Mouse (Mus musculus): Measurements from ENCODE around the gene Itga8.

The Itga8 gene

DNA sequence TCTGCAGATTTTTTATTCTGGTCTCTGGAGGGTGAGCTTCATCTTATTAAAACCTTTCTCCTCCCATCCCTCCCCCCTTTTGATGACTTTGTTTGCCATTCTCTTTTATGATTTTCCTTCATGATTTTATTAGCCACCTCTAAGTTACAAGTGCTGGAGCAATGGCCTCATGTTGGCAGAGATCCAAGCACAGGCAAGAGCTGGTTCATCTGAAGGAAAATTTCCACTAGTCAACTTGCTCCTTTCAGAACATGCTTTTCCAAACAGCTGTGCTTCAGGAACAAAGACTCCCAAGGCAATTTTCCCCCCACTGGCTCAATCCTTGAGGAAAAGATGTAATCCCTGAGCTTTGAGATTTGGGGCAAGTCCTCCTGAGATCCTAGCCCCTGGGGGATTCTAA, 5.6 kb upstream of the Itga8 start:
- TF ChIP-seq POU5F1 (IDR thresholded peaks at IDR 0.05; ENCODE audit: borderline replicate concordance, low read length) (no peak), NANOG (IDR thresholded peaks at IDR 0.05; ENCODE audit: borderline replicate concordance, low read length) (no peak), CTCF (conservative IDR thresholded peaks at IDR 0.05; ENCODE audit: low read length) (no peak)
- H3K9me3 ChIP-seq (ENCODE audit: low read length), result no peaks in the 10 kb centered on the region
- H3K27me3 ChIP-seq (ENCODE audit: insufficient read depth, low read length), result peaks cover 7% of the 10 kb centered on the region; the same call in 1 of the 2 replicates
- H3K4me3 ChIP-seq (replicated peaks; ENCODE audit: low read length), result no peak overlapping the region
- no peaks in the 10 kb centered on the region for H3K4me1 ChIP-seq (replicated peaks; ENCODE audit: low read depth, low read length)
- H3K36me3 ChIP-seq (ENCODE audit: insufficient read depth, low read length), result no peaks in the 10 kb centered on the region

DNA sequence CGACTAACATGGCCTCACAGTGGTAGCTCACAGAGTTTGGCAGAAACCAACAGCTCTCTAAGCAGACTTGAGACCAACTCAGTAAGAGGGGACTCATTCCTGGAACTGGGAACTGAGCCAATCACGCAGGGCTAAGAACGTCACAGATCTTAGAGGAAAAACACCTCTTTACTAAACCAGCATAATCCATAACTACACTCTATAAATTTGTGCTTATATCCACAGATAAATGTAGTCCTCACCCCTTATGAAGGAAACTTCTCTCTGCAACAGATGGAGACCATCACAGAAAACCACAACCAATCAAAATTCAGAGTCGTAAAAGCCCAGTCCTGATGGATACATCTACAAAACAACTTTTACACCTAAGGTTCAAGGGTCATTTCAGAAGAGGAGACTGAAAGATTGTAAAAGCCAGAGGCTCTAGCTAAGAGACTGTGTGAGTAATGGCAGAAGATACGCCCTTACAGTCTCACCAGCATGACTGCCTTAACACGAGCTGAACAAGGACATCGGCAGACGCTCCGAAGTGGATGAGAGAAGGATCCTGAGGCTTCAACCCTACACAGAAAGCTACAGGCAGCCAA, 3.4 kb upstream of the Itga8 start:
- no peaks in the 10 kb centered on the region for H3K9me3 ChIP-seq (ENCODE audit: low read length)
- TF ChIP-seq CTCF (conservative IDR thresholded peaks at IDR 0.05; ENCODE audit: low read length), result no peak
- no peak for TF ChIP-seq POU5F1 (IDR thresholded peaks at IDR 0.05; ENCODE audit: borderline replicate concordance, low read length)
- TF ChIP-seq NANOG (IDR thresholded peaks at IDR 0.05; ENCODE audit: borderline replicate concordance, low read length), result no peak
- peaks cover 25% of the 10 kb centered on the region for H3K27me3 ChIP-seq (ENCODE audit: insufficient read depth, low read length)
- H3K4me1 ChIP-seq (replicated peaks; ENCODE audit: low read depth, low read length), result peaks cover 8% of the 10 kb centered on the region
- no peaks in the 10 kb centered on the region for H3K36me3 ChIP-seq (ENCODE audit: insufficient read depth, low read length)
- no peak overlapping the region for H3K4me3 ChIP-seq (replicated peaks; ENCODE audit: low read length)

DNA sequence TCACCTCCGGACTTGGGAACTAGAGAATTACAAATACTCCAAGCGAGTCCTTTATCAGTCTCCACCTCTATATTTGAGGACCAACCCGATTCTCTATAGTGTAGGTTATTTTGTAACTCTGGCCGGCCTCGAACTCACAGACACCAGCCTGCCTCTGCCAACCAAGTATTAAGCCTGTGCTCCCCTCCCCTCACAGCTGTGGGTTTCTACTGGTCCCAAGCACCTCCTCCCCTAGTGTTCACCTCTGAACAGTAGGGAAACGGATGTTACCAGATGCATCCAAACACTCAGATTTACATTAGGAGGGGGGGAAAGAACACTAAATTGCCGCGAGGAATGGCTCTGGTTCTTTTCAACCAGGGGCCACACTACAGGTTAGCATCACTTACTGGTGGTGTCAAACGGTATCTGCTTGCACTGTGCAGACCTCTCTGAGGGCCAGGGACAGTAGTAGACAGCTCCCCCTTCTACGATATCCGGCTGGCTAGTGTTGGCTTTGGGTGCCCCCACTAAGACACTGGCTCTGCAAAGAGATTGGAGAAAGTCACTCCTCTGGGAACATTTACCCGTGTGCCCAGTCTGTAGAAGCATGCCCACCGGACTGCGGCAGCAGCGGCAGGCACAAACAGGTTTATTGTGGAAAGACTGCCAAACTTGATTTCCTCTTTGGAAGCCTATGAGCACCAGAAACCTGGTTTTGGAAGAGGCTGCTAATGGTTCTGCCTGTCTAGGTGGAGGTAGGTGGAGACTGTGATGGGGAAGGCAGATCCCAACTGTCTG, 1.1 kb downstream of the Itga8 start:
- TF ChIP-seq POU5F1 (IDR thresholded peaks at IDR 0.05; ENCODE audit: borderline replicate concordance, low read length) (no peak), CTCF (conservative IDR thresholded peaks at IDR 0.05; ENCODE audit: low read length) (no peak), NANOG (IDR thresholded peaks at IDR 0.05; ENCODE audit: borderline replicate concordance, low read length) (no peak)
- Histone ChIP-seq H3K27me3 (ENCODE audit: insufficient read depth, low read length) (peaks cover 25% of the 10 kb centered on the region), H3K4me1 (replicated peaks; ENCODE audit: low read depth, low read length) (peaks cover 8% of the 10 kb centered on the region), H3K4me3 (replicated peaks; ENCODE audit: low read length) (peak overlapping the region; percentile 86), H3K36me3 (ENCODE audit: insufficient read depth, low read length) (no peaks in the 10 kb centered on the region), H3K9me3 (ENCODE audit: low read length) (no peaks in the 10 kb centered on the region)

DNA sequence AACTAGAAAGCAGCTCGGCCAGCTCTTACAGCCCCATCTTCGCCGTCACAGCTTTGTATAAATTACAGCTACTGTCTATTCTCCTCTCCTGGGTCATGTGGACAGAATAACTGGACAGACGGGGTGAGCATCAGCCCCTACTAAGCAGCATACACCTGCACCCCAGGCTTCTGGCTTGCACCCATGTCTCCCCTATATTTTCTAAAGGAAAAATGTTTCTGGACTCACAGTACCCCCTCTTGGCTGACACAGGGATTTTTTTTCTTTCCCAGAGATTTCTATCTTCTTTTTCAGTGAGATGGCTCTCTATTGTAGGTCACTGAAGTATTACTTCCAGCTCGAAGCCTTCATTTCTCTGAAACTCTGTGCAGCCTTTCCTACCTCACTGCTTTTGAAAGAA, 4.4 kb downstream of the Itga8 start:
- Histone ChIP-seq H3K4me3 (replicated peaks; ENCODE audit: low read length) (no peak overlapping the region), H3K36me3 (ENCODE audit: insufficient read depth, low read length) (no peaks in the 10 kb centered on the region), H3K9me3 (ENCODE audit: low read length) (no peaks in the 10 kb centered on the region), H3K27me3 (ENCODE audit: insufficient read depth, low read length) (peaks cover 18% of the 10 kb centered on the region), H3K4me1 (replicated peaks; ENCODE audit: low read depth, low read length) (peaks cover 8% of the 10 kb centered on the region)
- TF ChIP-seq NANOG (IDR thresholded peaks at IDR 0.05; ENCODE audit: borderline replicate concordance, low read length) (no peak), CTCF (conservative IDR thresholded peaks at IDR 0.05; ENCODE audit: low read length) (no peak), POU5F1 (IDR thresholded peaks at IDR 0.05; ENCODE audit: borderline replicate concordance, low read length) (no peak)

DNA sequence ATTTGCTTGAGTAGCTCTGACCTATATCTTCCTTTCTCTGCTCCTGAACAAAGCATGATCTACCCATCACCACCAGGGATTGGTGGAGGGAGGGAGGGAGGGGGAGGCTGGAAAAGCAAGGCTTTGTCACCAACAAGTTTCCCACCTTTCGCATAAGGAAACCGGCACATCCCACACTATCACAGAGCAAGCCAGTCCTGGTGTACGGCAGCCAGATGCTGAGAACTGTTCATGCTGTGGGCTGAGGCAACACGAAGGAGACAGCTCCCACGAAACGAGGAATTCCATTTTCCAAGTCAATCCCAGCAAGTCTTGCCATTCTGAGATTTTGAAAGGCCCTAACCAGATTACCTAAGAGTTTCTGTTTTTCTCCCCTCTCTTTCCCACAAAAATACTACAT, 6.6 kb downstream of the Itga8 start:
- no peaks in the 10 kb centered on the region for H3K4me1 ChIP-seq (replicated peaks; ENCODE audit: low read depth, low read length)
- TF ChIP-seq CTCF (conservative IDR thresholded peaks at IDR 0.05; ENCODE audit: low read length), result no peak
- no peak for TF ChIP-seq NANOG (IDR thresholded peaks at IDR 0.05; ENCODE audit: borderline replicate concordance, low read length)
- TF ChIP-seq POU5F1 (IDR thresholded peaks at IDR 0.05; ENCODE audit: borderline replicate concordance, low read length), result no peak
- H3K9me3 ChIP-seq (ENCODE audit: low read length), result no peaks in the 10 kb centered on the region
- H3K4me3 ChIP-seq (replicated peaks; ENCODE audit: low read length), result no peak overlapping the region
- no peaks in the 10 kb centered on the region for H3K27me3 ChIP-seq (ENCODE audit: insufficient read depth, low read length)
- no peaks in the 10 kb centered on the region for H3K36me3 ChIP-seq (ENCODE audit: insufficient read depth, low read length)

DNA sequence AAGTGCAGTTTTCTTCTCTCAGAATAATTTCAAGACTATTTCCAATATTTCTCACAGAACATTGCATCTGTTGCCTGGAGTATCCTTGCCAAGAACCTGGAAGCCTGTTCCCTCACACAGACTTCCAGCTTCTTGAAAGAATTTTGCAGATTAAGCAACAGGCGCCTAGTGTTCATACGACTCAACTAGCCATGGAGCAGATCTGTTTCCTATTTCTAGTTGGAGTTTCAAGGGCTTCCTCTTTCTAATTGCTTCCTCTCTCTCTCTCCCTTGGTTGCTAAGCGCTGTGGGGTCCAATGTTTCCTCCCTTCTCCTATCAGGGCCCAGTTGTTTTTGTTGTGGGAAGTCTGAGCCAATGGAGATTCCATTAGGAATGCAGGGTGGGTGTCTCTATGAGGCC, 7.7 kb downstream of the Itga8 start:
- Histone ChIP-seq H3K4me3 (replicated peaks; ENCODE audit: low read length) (no peak overlapping the region), H3K9me3 (ENCODE audit: low read length) (no peaks in the 10 kb centered on the region), H3K36me3 (ENCODE audit: insufficient read depth, low read length) (no peaks in the 10 kb centered on the region), H3K4me1 (replicated peaks; ENCODE audit: low read depth, low read length) (no peaks in the 10 kb centered on the region), H3K27me3 (ENCODE audit: insufficient read depth, low read length) (no peaks in the 10 kb centered on the region)
- TF ChIP-seq POU5F1 (IDR thresholded peaks at IDR 0.05; ENCODE audit: borderline replicate concordance, low read length), result no peak
- no peak for TF ChIP-seq NANOG (IDR thresholded peaks at IDR 0.05; ENCODE audit: borderline replicate concordance, low read length)
- no peak for TF ChIP-seq CTCF (conservative IDR thresholded peaks at IDR 0.05; ENCODE audit: low read length)

DNA sequence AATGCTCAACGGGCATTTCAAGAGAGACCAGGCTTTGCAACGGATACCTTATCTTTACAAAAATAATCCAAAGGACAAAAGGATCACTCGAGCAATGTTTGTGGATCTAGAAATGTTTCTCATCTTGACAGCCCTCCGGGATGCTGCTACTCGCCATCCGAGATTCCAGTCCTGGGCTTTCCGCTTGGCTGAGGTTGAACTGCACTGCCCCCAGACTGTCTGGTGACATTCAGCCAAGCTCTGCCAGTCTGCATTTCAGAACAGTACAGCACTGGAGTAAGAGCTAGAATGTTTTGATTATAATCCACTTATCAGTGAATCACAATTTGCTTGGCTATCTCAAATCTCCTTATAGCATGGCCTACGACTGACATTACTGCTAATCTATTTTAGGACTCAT, 8.3 kb downstream of the Itga8 start:
- TF ChIP-seq CTCF (conservative IDR thresholded peaks at IDR 0.05; ENCODE audit: low read length) (no peak), NANOG (IDR thresholded peaks at IDR 0.05; ENCODE audit: borderline replicate concordance, low read length) (no peak), POU5F1 (IDR thresholded peaks at IDR 0.05; ENCODE audit: borderline replicate concordance, low read length) (no peak)
- no peaks in the 10 kb centered on the region for H3K27me3 ChIP-seq (ENCODE audit: insufficient read depth, low read length)
- no peaks in the 10 kb centered on the region for H3K36me3 ChIP-seq (ENCODE audit: insufficient read depth, low read length)
- no peaks in the 10 kb centered on the region for H3K9me3 ChIP-seq (ENCODE audit: low read length)
- H3K4me3 ChIP-seq (replicated peaks; ENCODE audit: low read length), result no peak overlapping the region
- H3K4me1 ChIP-seq (replicated peaks; ENCODE audit: low read depth, low read length), result no peaks in the 10 kb centered on the region

DNA sequence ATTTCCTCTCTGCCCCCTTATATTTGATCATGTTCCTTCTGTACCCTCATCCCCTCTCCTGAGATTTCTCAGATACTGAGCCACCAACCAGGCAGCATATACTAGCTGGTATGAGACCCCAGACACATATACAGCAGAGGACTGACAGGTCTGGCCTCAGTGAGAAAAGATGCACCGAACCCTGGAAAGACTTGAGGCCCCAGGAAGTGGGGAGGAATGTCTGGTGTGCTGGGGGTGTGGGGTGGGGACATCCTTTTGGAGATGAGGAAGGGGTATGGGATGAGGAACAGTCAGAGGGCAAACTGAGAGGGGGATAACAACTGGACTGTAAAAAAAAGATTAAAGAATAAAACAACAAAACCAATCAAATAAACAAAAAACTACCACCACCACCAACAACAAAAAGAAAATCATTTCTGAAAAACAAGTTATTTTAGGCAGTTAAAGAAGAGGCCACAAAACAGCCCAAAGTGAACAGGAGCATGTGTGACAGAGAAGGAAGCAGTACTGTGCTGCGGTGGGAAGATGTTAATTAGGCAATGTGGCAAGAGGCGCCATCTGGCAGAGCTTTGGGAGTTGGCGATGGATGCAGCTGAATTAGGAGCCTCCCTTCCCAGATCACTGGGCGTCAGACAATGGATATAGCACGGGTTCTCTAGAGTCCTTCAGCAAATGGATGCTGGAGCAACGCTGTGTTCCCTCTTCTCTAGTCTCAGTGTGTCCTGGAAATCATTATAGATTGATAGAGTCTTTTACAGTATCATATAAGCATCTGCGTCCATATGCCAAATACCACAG, 9.5 kb downstream of the Itga8 start:
- no peaks in the 10 kb centered on the region for H3K27me3 ChIP-seq (ENCODE audit: insufficient read depth, low read length)
- no peak for TF ChIP-seq NANOG (IDR thresholded peaks at IDR 0.05; ENCODE audit: borderline replicate concordance, low read length)
- no peak for TF ChIP-seq POU5F1 (IDR thresholded peaks at IDR 0.05; ENCODE audit: borderline replicate concordance, low read length)
- TF ChIP-seq CTCF (conservative IDR thresholded peaks at IDR 0.05; ENCODE audit: low read length), result no peak
- no peaks in the 10 kb centered on the region for H3K4me1 ChIP-seq (replicated peaks; ENCODE audit: low read depth, low read length)
- no peaks in the 10 kb centered on the region for H3K36me3 ChIP-seq (ENCODE audit: insufficient read depth, low read length)
- H3K9me3 ChIP-seq (ENCODE audit: low read length), result no peaks in the 10 kb centered on the region
- no peak overlapping the region for H3K4me3 ChIP-seq (replicated peaks; ENCODE audit: low read length)

Measured in E14TG2a.4 (cell line).